Mouse (Mus musculus): ENCODE results near the gene Slc6a2.

Slc6a2 gene

GRCm38 (mm10) chr8:93011439-93011838 is 51.6 kb downstream of the Slc6a2 start:
- in situ Hi-C loops (cut with MboI; ENCODE audit: low pct_unique_long_range_greater_than_20kb in 1 of 2, low sequenced_read_pairs in 2 of 2, unreplicated experiment in 1 of 2) = loop anchor here in 1 of 2 experiments (10.0 kb wide), 1 partner anchor 83 kb away; no protein-coding TSS in a partner anchor

DNA sequence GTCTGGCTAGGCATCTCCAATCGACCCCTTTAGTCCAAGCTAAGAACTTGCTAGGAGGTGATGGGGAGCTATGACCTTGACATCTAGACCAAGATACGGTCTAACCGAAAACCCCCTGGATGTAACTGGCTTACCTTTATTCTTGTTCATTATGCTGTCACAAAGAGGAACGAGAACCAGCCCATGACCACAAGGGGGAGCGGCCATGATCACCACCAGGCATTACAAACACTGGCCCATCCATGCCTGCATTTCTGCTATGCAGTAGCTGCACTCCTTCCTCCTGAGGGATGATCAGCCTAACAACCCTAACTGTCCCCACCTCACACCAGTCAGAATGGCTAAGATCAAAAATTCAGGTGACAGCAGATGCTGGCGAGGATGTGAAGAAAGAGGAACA is 52.3 kb downstream of the Slc6a2 start:
- in situ Hi-C loops (cut with MboI; ENCODE audit: low pct_unique_long_range_greater_than_20kb in 1 of 2, low sequenced_read_pairs in 2 of 2, unreplicated experiment in 1 of 2) = loop anchor here in 1 of 2 experiments (10.0 kb wide), 1 partner anchor 83 kb away; no protein-coding TSS in a partner anchor

DNA sequence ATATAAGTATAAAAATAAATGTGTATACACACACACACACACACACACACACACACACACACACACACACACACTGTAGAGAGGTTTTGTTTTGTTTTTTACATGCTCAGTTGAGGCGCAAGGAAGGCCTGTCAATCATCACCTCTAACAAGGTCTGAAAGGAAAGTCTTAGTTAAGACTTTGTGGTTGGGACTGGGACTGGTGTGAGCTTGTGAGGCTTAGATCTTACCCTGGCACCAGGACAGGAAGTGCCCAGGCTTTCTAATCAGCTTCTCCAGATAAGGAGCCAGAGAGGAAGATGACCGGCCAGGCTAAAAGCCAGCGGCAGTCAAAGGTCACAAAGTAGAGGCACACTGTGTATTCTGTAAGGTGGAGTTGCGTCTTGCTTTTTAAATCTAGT is 54.4 kb downstream of the Slc6a2 start:
- in situ Hi-C loops (cut with MboI; ENCODE audit: low pct_unique_long_range_greater_than_20kb in 1 of 2, low sequenced_read_pairs in 2 of 2, unreplicated experiment in 1 of 2) = loop anchor here in 1 of 2 experiments (10.0 kb wide), 1 partner anchor 81 kb away; no protein-coding TSS in a partner anchor

DNA sequence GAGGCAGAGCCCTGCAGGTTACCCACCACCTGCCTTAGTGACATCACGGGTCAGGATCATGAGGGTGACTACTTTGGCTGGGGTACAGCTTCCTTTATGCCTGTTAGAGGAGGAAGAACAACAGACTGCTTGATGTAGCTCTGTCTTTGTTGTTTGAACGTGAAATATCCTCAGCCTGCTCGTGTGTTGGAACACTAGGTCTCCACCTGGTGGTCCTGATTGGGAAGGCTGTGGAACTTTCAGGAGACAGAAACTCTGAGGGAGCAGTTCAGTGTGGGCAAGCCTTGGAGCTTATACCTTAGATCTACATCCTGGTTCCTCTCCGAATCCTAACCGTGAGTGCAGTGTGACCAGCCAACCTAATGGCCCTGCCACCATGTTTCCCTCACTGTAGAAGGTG is 61.9 kb downstream of the Slc6a2 start:
- in situ Hi-C loops (cut with MboI; ENCODE audit: low pct_unique_long_range_greater_than_20kb in 1 of 2, low sequenced_read_pairs in 2 of 2, unreplicated experiment in 1 of 2) = no loop called here

DNA sequence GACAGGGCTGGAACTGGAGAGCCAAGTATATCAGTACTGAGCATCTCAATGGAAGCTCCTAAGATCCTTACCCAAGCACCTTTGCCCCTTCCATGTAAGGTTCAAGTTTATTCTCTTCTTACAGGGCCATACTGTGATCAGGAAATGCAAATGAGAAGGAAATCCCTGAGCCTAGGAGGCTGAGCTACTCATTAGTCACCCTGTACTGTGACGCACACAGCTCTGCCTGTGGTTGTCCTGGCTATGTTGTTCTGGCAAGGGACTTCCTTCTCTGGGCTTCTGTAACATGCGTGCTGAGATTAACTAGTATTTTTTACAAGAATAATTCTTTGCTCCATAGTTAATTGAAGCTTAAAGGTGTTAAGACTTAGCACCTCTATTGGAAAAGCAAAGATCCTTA is 70.8 kb downstream of the Slc6a2 start:
- in situ Hi-C loops (cut with MboI; ENCODE audit: low pct_unique_long_range_greater_than_20kb in 1 of 2, low sequenced_read_pairs in 2 of 2, unreplicated experiment in 1 of 2) = loop anchor here in 1 of 2 experiments (25.0 kb wide), 1 partner anchor 382 kb away; no protein-coding TSS in a partner anchor

DNA sequence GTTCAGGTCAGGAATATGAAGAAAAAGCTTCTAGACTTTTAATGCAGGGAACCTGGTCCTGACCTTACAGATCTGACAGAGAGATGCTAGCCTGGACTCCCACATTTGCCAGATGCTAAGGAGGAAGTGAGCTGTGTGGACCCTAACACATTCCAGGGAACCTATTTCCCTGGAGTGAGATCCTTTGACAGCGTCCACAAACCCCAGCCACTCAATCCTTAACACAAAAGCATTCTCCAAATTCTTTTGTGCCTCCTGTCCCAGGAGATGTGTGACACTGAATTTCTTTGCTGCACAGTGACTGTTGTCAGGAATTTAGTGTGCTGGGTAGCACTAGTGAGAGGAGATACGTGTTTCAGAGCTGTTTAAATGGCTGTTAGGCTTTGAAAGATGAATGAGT is 79.0 kb downstream of the Slc6a2 start:
- in situ Hi-C loops (cut with MboI; ENCODE audit: low pct_unique_long_range_greater_than_20kb in 1 of 2, low sequenced_read_pairs in 2 of 2, unreplicated experiment in 1 of 2) = loop anchor here in 1 of 2 experiments (25.0 kb wide), 1 partner anchor 373 kb away; no protein-coding TSS in a partner anchor

DNA sequence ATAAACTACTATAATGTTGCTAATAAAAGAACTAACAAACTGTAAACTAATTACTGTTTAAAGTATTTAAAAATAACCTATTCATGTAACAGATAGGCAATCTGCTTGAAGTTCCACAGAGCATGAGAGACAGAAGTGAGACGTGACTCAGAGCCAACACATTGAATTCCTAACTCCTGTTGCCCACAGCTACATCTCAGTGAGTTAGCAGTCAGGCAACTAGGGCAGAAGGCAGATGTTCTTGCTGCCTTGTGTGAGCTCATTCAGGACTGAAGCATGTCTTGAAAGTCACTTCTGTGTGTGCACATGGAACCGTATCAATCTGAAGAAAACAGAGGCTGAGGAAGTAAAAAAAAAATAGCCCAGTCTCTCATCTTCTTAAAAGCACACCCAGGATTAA is 80.4 kb downstream of the Slc6a2 start:
- in situ Hi-C loops (cut with MboI; ENCODE audit: low pct_unique_long_range_greater_than_20kb in 1 of 2, low sequenced_read_pairs in 2 of 2, unreplicated experiment in 1 of 2) = loop anchor here in 1 of 2 experiments (25.0 kb wide), 1 partner anchor 372 kb away; no protein-coding TSS in a partner anchor

DNA sequence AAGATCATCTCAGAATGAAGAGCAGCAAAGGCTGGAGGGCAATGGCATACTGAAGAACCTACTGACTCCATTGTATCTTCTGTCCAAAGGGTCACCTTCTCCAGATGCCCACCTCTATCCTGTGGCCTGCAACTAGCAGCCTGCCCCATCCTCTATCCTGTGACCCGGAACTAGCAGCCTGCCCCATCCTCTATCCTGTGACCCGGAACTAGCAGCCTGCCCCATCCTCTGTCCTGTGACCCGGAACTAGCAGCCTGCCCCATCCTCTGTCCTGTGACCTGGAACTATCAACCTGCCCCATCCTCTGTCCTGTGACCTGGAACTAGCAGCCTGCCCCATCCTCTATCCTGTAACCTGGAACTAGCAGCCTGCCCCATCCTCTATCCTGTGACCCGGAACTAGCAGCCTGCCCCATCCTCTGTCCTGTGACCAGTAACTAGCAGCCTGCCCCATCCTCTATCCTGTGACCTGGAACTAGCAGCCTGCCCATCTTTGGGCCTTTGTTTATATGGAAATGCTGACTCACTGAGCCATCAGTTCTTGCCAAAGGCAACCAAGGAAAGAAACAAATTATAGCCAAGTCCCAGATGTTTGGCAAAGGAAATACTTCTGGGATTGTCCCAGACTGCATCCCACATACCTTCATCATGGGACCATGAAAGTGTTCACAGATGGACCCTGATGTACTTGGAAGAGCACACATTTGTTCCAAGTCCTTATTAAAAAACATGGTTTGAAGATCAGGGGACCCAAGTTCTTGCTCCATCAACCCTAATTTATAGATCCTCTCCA is 81.1 kb downstream of the Slc6a2 start:
- in situ Hi-C loops (cut with MboI; ENCODE audit: low pct_unique_long_range_greater_than_20kb in 1 of 2, low sequenced_read_pairs in 2 of 2, unreplicated experiment in 1 of 2) = loop anchor here in 1 of 2 experiments (25.0 kb wide), 1 partner anchor 371 kb away; no protein-coding TSS in a partner anchor

DNA sequence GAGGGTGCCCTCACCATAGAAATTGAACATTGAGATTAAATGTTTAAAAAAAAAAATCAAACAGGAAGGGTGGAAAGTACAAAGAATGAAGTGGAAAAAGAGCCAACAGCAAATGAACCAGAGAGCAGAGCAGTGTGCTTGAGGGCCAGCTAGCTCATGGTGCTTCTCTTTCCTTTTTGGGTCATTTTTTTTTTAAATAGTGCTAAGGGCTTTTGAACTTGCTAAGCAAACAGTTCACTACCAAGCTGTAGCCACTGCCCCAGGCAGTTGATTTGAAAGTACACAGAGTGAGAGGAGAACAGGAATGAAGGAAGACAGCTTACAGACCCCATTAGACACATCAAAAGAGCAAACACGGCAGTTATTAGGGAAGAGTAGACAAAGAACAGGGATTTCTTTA is 83.2 kb downstream of the Slc6a2 start:
- in situ Hi-C loops (cut with MboI; ENCODE audit: low pct_unique_long_range_greater_than_20kb in 1 of 2, low sequenced_read_pairs in 2 of 2, unreplicated experiment in 1 of 2) = loop anchor here in 1 of 2 experiments (25.0 kb wide), 1 partner anchor 369 kb away; no protein-coding TSS in a partner anchor

DNA sequence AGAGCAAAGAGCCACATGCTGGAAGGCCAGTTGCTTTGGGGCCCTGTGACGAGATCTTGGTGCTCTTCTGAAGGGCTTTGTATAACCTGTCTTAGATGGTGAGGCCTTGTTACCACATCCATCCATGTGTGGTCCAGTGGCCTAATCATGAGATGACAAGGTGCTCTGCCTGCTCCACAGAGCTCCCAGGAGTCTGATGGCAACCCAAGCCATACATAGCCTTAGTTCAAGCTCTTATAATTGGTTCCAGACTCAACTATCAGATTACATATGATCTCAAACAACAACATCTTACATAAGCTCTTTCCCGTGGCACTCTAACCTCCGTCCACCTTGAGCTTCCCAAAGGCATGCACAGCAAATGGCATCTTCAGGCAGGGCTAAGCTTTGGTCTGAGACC is 88.2 kb downstream of the Slc6a2 start, which contains the start of gene Ces1a:
Ces1a (minus strand) TSS at position 101 of the 400 bp plus-strand sequence.
- in situ Hi-C loops (cut with MboI; ENCODE audit: low pct_unique_long_range_greater_than_20kb in 1 of 2, low sequenced_read_pairs in 2 of 2, unreplicated experiment in 1 of 2) = loop anchor here in 1 of 2 experiments (25.0 kb wide), 1 partner anchor 364 kb away; no protein-coding TSS in a partner anchor

DNA sequence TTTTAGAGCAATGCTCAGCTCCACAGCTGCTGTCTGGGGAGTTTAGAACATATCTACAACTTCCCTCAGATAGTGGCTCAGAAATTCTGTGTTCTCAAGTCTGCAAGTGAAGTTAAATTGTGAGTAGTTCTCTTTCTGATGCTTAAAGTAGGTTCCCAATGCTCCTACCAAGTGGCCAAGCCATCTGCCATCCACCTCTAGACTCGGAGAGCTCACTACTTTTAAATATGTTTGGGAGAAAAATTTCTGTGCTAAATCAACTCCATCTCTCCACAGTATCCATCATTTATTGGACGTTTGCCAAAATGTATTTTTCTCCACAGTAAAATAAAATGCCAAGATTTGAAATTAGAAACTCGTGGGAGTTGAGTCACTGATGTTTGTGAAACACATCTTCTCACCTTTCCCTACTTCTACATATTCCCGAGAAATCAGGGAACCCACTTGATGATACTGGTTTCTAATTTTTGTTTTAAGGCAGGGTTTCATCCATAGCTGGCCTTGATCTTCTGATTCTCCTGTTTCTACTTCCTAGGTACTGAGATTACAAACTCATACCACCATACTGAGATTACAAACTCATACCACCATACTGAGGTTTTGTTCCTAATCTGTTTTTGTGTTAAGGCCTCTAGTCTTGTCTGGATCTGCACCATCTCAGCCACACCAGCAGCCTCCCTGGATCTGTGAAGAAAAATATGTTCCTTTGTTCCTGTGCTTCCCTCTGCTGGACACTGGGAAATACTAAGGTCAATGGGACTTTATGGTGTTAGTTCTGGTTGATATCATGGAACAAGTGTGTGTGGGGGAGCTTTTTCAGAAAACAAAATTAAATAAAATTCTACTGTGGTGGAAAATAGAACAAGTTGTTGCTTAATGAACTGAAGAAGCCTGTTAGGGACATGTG is 88.9 kb downstream of the Slc6a2 start:
- in situ Hi-C loops (cut with MboI; ENCODE audit: low pct_unique_long_range_greater_than_20kb in 1 of 2, low sequenced_read_pairs in 2 of 2, unreplicated experiment in 1 of 2) = loop anchor here in 1 of 2 experiments (25.0 kb wide), 1 partner anchor 364 kb away; no protein-coding TSS in a partner anchor

Data from mouse embryonic stem cell (cell line).